Mouse (Mus musculus) hindbrain, embryonic 13.5 days (tissue): ENCODE results near the gene Icam4. TPM values are rescaled to one million over a fixed set of nuclear protein-coding genes. Genes with fewer than 3 reads are reported as not detected.
A peak's percentile ranks its signal among the peaks of the same experiment; 100 is the strongest.
"Not testable (repeated sequence)": the region's sequence is repeated elsewhere in the genome, so short reads cannot be mapped to it uniquely, and the experiment has no call there.

Experiments used
- ATAC-seq: fragments of 200-750 bp; cut with Nextera tagmentation; 2 replicates; pipeline ENCODE4 v1.8.0; 2017; ENCODE audit warnings: moderate TSS enrichment; ENCODE audit not compliant: low FRiP score
- H3K27ac ChIP-seq: fragments of 300-500 bp; sonication (generic); 2 replicates; pipeline ENCODE4 v1.5.1; 2015; ENCODE audit warnings: inconsistent platforms, mild to moderate bottlenecking, moderate library complexity
- H3K27me3 ChIP-seq: fragments of 300-500 bp; sonication (generic); 2 replicates; pipeline ENCODE4 v1.6.1; 2015; ENCODE audit warnings: mild to moderate bottlenecking, inconsistent platforms
- H3K36me3 ChIP-seq: fragments of 300-500 bp; sonication (generic); 2 replicates; pipeline ENCODE4 v1.6.1; 2015; ENCODE audit warnings: mild to moderate bottlenecking, inconsistent platforms
- H3K4me1 ChIP-seq: fragments of 300-500 bp; sonication (generic); replicated peaks from 2 replicates; pipeline ENCODE4 v1.6.1; 2015; ENCODE audit warnings: inconsistent platforms
- H3K4me2 ChIP-seq: fragments of 300-500 bp; sonication (generic); 2 replicates; pipeline ENCODE4 v1.6.1; 2015; ENCODE audit warnings: inconsistent platforms, mild to moderate bottlenecking, moderate library complexity
- H3K4me3 ChIP-seq: fragments of 300-500 bp; sonication (generic); 2 replicates; pipeline ENCODE4 v1.5.1; 2015; ENCODE audit warnings: mild to moderate bottlenecking, inconsistent platforms
- H3K9ac ChIP-seq: fragments of 300-500 bp; sonication (generic); 2 replicates; pipeline ENCODE4 v1.6.1; 2015; ENCODE audit warnings: mild to moderate bottlenecking, inconsistent platforms
- H3K9me3 ChIP-seq: fragments of 300-500 bp; sonication (generic); 2 replicates; pipeline ENCODE4 v1.6.1; 2016; ENCODE audit warnings: inconsistent platforms
- WGBS: fragments of 180-500 bp; shearing (Covaris S2); methylation state at CpG from one replicate; pipeline ENCODE4 v1.1.7; 2015; 5-methylcytosine and 5-hydroxymethylcytosine counted together
- polyA plus RNA-seq: library from polyadenylated mRNA; unstranded; fragments of >200 nt; fragmentation: Nextera tagmentation; extraction: Ambion mirVana; gene quantifications from 2 replicates; pipeline ENCODE4 v1.2.1, GENCODE M21; 2015

Gene Icam4
- polyA plus RNA-seq, 1 experiment from 2014 or later, result 0.21 TPM

- ATAC-seq, result no peak
- Histone ChIP-seq H3K9ac (no peak overlapping the region), H3K4me1 (peaks cover 3% of the 10 kb centered on the region; the same call in 1 of the 2 replicates), H3K36me3 (no peaks in the 10 kb centered on the region), H3K4me3 (no peak overlapping the region), H3K9me3 (no peaks in the 10 kb centered on the region), H3K4me2 (no peak overlapping the region), H3K27me3 (peaks cover 33% of the 10 kb centered on the region), H3K27ac (no peak overlapping the region)
- WGBS, result 88% methylated on average over 4 of the region's 4 CpGs
Measured at GRCm38 (mm10) chr9:21043563-21043962, 14.4 kb downstream of the Icam4 start.

GRCm38 (mm10) chr9:21044785-21045184 is 15.6 kb downstream of the Icam4 start:
- H3K9ac ChIP-seq, H3K36me3 ChIP-seq, H3K4me2 ChIP-seq, ATAC-seq, H3K9me3 ChIP-seq, H3K4me3 ChIP-seq, H3K4me1 ChIP-seq, H3K27ac ChIP-seq: not testable (repeated sequence)
- WGBS, result 70% methylated on average over 1 of the region's 1 CpGs
- peaks cover 21% of the 10 kb centered on the region for H3K27me3 ChIP-seq

- Histone ChIP-seq H3K9me3 (no peaks in the 10 kb centered on the region), H3K4me3 (no peak overlapping the region), H3K36me3 (no peaks in the 10 kb centered on the region), H3K27me3 (peaks cover 17% of the 10 kb centered on the region), H3K9ac (no peak overlapping the region), H3K4me1 (no peaks in the 10 kb centered on the region), H3K27ac (no peak overlapping the region), H3K4me2 (no peak overlapping the region)
- ATAC-seq, result no peak
- WGBS, result 88% methylated on average over 3 of the region's 3 CpGs
Measured at GRCm38 (mm10) chr9:21045235-21045634, 16.1 kb downstream of the Icam4 start.

- Histone ChIP-seq H3K36me3 (no peaks in the 10 kb centered on the region), H3K4me3 (no peak overlapping the region), H3K9ac (no peak overlapping the region), H3K4me2 (no peak overlapping the region), H3K27ac (no peak overlapping the region), H3K9me3 (no peaks in the 10 kb centered on the region), H3K27me3 (0 out of 2 replicates have a peak, but pooled peaks cover 11% of the 10 kb centered on the region), H3K4me1 (no peaks in the 10 kb centered on the region)
- WGBS, result 66% methylated on average over 10 of the region's 10 CpGs
- ATAC-seq, result no peak
Measured at GRCm38 (mm10) chr9:21051578-21051977, 22.4 kb downstream of the Icam4 start.

GRCm38 (mm10) chr9:21062928-21063327 is 33.8 kb downstream of the Icam4 start:
- H3K9me3 ChIP-seq, result no peaks in the 10 kb centered on the region
- H3K4me1 ChIP-seq, result no peaks in the 10 kb centered on the region
- no peak overlapping the region for H3K27ac ChIP-seq
- 90% methylated on average over 2 of the region's 2 CpGs for WGBS
- H3K36me3 ChIP-seq, result peaks cover 58% of the 10 kb centered on the region
- H3K4me2 ChIP-seq, result no peak overlapping the region
- no peak overlapping the region for H3K9ac ChIP-seq
- H3K4me3 ChIP-seq, result no peak overlapping the region
- H3K27me3 ChIP-seq, result no peaks in the 10 kb centered on the region
- no peak for ATAC-seq

- H3K27ac ChIP-seq, result no peak within 1 kb of the TSS
- H3K27me3 ChIP-seq, result no peaks in the 10 kb centered on the region
- no peak within 1 kb of the TSS for H3K4me3 ChIP-seq
- H3K4me2 ChIP-seq, result no peak within 1 kb of the TSS
- H3K9ac ChIP-seq, result no peak within 1 kb of the TSS
- no peak for ATAC-seq
- H3K4me1 ChIP-seq, result peaks cover 9% of the 10 kb centered on the region
- peaks cover 68% of the 10 kb centered on the region for H3K36me3 ChIP-seq
- 89% methylated on average over 27 of the region's 27 CpGs for WGBS
- H3K9me3 ChIP-seq, result no peaks in the 10 kb centered on the region
Measured at GRCm38 (mm10) chr9:21067006-21067684, 38.0 kb downstream of the Icam4 start, which contains the start of gene Zglp1. Zglp1 (minus strand) TSS chr9:21067093.

GRCm38 (mm10) chr9:21072641-21073040 is 43.5 kb downstream of the Icam4 start:
- 21% methylated on average over 4 of the region's 4 CpGs for WGBS
- Histone ChIP-seq H3K36me3 (peaks cover 50% of the 10 kb centered on the region), H3K4me3 (peak overlapping the region; percentile 91), H3K27me3 (no peaks in the 10 kb centered on the region), H3K4me1 (peaks cover 27% of the 10 kb centered on the region), H3K9me3 (no peaks in the 10 kb centered on the region), H3K9ac (peak overlapping the region; percentile 91), H3K27ac (no peak overlapping the region), H3K4me2 (peak overlapping the region; percentile 85)
- ATAC-seq, result peak; percentile 4

GRCm38 (mm10) chr9:21073044-21073840 is 44.1 kb downstream of the Icam4 start, which contains the start of the genes Gm49373 and Fdx1l:
Gm49373 (minus strand) TSS chr9:21073096.
Fdx1l (minus strand) TSS chr9:21073614.
- peaks cover 27% of the 10 kb centered on the region for H3K4me1 ChIP-seq
- H3K27me3 ChIP-seq, result no peaks in the 10 kb centered on the region
- H3K4me3 ChIP-seq, result peak within 1 kb of the TSS; percentile 91
- H3K27ac ChIP-seq, result peak within 1 kb of the TSS; percentile 78
- 3% methylated on average over 58 of the region's 58 CpGs for WGBS
- peak; percentile 94 for ATAC-seq
- H3K9ac ChIP-seq, result peak within 1 kb of the TSS; percentile 91
- H3K4me2 ChIP-seq, result peak within 1 kb of the TSS; percentile 85
- peaks cover 51% of the 10 kb centered on the region for H3K36me3 ChIP-seq
- H3K9me3 ChIP-seq, result no peaks in the 10 kb centered on the region

GRCm38 (mm10) chr9:21074173-21074572 is 45.0 kb downstream of the Icam4 start:
- no peaks in the 10 kb centered on the region for H3K27me3 ChIP-seq
- H3K9me3 ChIP-seq, result no peaks in the 10 kb centered on the region
- H3K36me3 ChIP-seq, result peaks cover 61% of the 10 kb centered on the region
- H3K4me3 ChIP-seq, result no peak overlapping the region
- H3K4me1 ChIP-seq, result peaks cover 27% of the 10 kb centered on the region
- H3K27ac ChIP-seq, result no peak overlapping the region
- 86% methylated on average over 1 of the region's 1 CpGs for WGBS
- H3K4me2 ChIP-seq, result peak overlapping the region; percentile 85; the same call in 1 of the 2 replicates
- no peak overlapping the region for H3K9ac ChIP-seq
- no peak for ATAC-seq

- ATAC-seq, result no peak
- WGBS, result 91% methylated on average over 3 of the region's 3 CpGs
- no peaks in the 10 kb centered on the region for H3K9me3 ChIP-seq
Measured at GRCm38 (mm10) chr9:21075625-21076024, 46.5 kb downstream of the Icam4 start.

More at GRCm38 (mm10) chr9:21075625-21076024, 46.5 kb downstream of the Icam4 start:
- H3K27me3 ChIP-seq, result no peaks in the 10 kb centered on the region
- H3K4me3 ChIP-seq, result no peak overlapping the region
- peaks cover 27% of the 10 kb centered on the region for H3K4me1 ChIP-seq
- H3K9ac ChIP-seq, result no peak overlapping the region
- H3K4me2 ChIP-seq, result no peak overlapping the region
- H3K27ac ChIP-seq, result no peak overlapping the region
- peaks cover 70% of the 10 kb centered on the region for H3K36me3 ChIP-seq
